Mouse (Mus musculus) liver, postnatal 0 days (tissue): Measurements from ENCODE around the gene Dcun1d4. TPM values are rescaled to one million over a fixed set of nuclear protein-coding genes. Genes with fewer than 3 reads are reported as not detected.

Source experiments
- ATAC-seq: fragments of 200-750 bp; cut with Nextera tagmentation; 2 replicates; pipeline ENCODE4 v1.8.0; 2017; ENCODE audit warnings: mild to moderate bottlenecking, moderate library complexity
- DNase-seq: peaks from one replicate; pipeline ENCODE4 v3.0.0-alpha.2; 2016
- H3K27ac ChIP-seq: fragments of 300-500 bp; sonication (generic); 2 replicates; pipeline ENCODE4 v1.5.1; 2014; ENCODE audit warnings: antibody characterized with exemption, moderate library complexity, mild to moderate bottlenecking, low read depth
- H3K27me3 ChIP-seq: fragments of 300-500 bp; sonication (generic); 2 replicates; pipeline ENCODE4 v1.6.1; 2014; ENCODE audit warnings: low read length, control low read depth, mixed read lengths; ENCODE audit not compliant: insufficient read depth
- H3K36me3 ChIP-seq: fragments of 300-500 bp; sonication (generic); replicated peaks from 2 replicates; pipeline ENCODE4 v1.6.1; 2014; ENCODE audit warnings: mild to moderate bottlenecking, control low read depth, low read length, moderate library complexity, mixed read lengths; ENCODE audit not compliant: insufficient read depth
- H3K4me1 ChIP-seq: fragments of 300-500 bp; sonication (generic); 2 replicates; pipeline ENCODE4 v1.6.1; 2014; ENCODE audit warnings: antibody characterized with exemption, mild to moderate bottlenecking, control low read depth; ENCODE audit not compliant: insufficient read depth
- H3K4me2 ChIP-seq: fragments of 300-500 bp; sonication (generic); 2 replicates; pipeline ENCODE4 v1.6.1; 2014; ENCODE audit warnings: low read depth, mild to moderate bottlenecking, low read length, moderate library complexity, mixed read lengths
- H3K4me3 ChIP-seq: fragments of 300-500 bp; sonication (generic); 2 replicates; pipeline ENCODE4 v1.5.1; 2014; ENCODE audit warnings: low read depth, low read length
- H3K9ac ChIP-seq: fragments of 300-500 bp; sonication (generic); replicated peaks from 2 replicates; pipeline ENCODE4 v1.6.1; 2014; ENCODE audit warnings: mild to moderate bottlenecking, moderate library complexity
- H3K9me3 ChIP-seq: fragments of 300-500 bp; sonication (generic); 2 replicates; pipeline ENCODE4 v1.6.1; 2016; ENCODE audit warnings: mild to moderate bottlenecking, control low read depth, low read length, mixed read lengths
- CTCF ChIP-seq: sonication (generic); IDR thresholded peaks from 2 replicates; pipeline ENCODE4 v1.5.1; 2016; ENCODE audit warnings: antibody characterized with exemption, low read depth
- EP300 ChIP-seq: IDR thresholded peaks from 2 replicates; pipeline ENCODE4 v1.6.1; 2016; ENCODE audit warnings: antibody characterized with exemption, low read depth, mild to moderate bottlenecking
- WGBS: fragments of 180-500 bp; shearing (Covaris S2); extraction: QIAGEN DNeasy Blood & Tissue Kit; methylation state at CpG from one replicate; pipeline ENCODE4 v1.1.7; 2014; ENCODE audit not compliant: insufficient replicate concordance; 5-methylcytosine and 5-hydroxymethylcytosine counted together
- polyA plus RNA-seq: library from polyadenylated mRNA; unstranded; fragments of >200 nt; fragmentation: Nextera tagmentation; extraction: Ambion mirVana; gene quantifications from 2 replicates; pipeline ENCODE4 v1.2.1, GENCODE M21; 2015

Dcun1d4 gene
- polyA plus RNA-seq, 1 experiment from 2014 or later, result 4.1 TPM

- no peaks in the 10 kb centered on the region for H3K27me3 ChIP-seq
- no peaks in the 10 kb centered on the region for H3K36me3 ChIP-seq
- TF ChIP-seq CTCF, result no peak
- no peak for TF ChIP-seq EP300
- 0 out of 2 replicates have a peak, but pooled peaks cover 5% of the 10 kb centered on the region for H3K4me1 ChIP-seq
- no peak overlapping the region for H3K27ac ChIP-seq
- WGBS, result 53% methylated on average over 4 of the region's 4 CpGs
- H3K4me3 ChIP-seq, result no peak overlapping the region
- H3K4me2 ChIP-seq, result no peak overlapping the region
- no peaks in the 10 kb centered on the region for H3K9me3 ChIP-seq
- DNase-seq, result no peak
- H3K9ac ChIP-seq, result no peak overlapping the region
- no peak for ATAC-seq
These were observed 40.0 kb downstream of the Dcun1d4 start for GRCm38 (mm10) chr5:73520787-73521186.

- DNase-seq (no peak), ATAC-seq (0 out of 2 replicates have a peak, but pooled peaks have one; percentile 36)
- TF ChIP-seq CTCF (no peak), EP300 (no peak)
- no peaks in the 10 kb centered on the region for H3K36me3 ChIP-seq
- no peak overlapping the region for H3K4me2 ChIP-seq
- 0 out of 2 replicates have a peak, but pooled peaks cover 5% of the 10 kb centered on the region for H3K4me1 ChIP-seq
- no peaks in the 10 kb centered on the region for H3K9me3 ChIP-seq
- H3K27ac ChIP-seq, result no peak overlapping the region
- H3K4me3 ChIP-seq, result no peak overlapping the region
- WGBS, result 61% methylated on average over 10 of the region's 10 CpGs
- no peaks in the 10 kb centered on the region for H3K27me3 ChIP-seq
- no peak overlapping the region for H3K9ac ChIP-seq
These were observed 42.4 kb downstream of the Dcun1d4 start for GRCm38 (mm10) chr5:73523227-73523626.

GRCm38 (mm10) chr5:73524300-73525000, 43.6 kb downstream of the Dcun1d4 start:
- 0 out of 2 replicates have a peak, but pooled peaks cover 5% of the 10 kb centered on the region for H3K4me1 ChIP-seq
- no peak for ATAC-seq
- H3K9me3 ChIP-seq, result no peaks in the 10 kb centered on the region
- H3K36me3 ChIP-seq, result no peaks in the 10 kb centered on the region
- H3K27me3 ChIP-seq, result no peaks in the 10 kb centered on the region
- H3K4me2 ChIP-seq, result no peak overlapping the region
- no peak overlapping the region for H3K4me3 ChIP-seq
- TF ChIP-seq EP300, result no peak
- TF ChIP-seq CTCF, result no peak
- 59% methylated on average over 4 of the region's 4 CpGs for WGBS
- no peak overlapping the region for H3K27ac ChIP-seq
- H3K9ac ChIP-seq, result no peak overlapping the region
- no peak for DNase-seq

- H3K36me3 ChIP-seq, result peaks cover 3% of the 10 kb centered on the region; the same call in 1 of the 2 replicates
- no peak overlapping the region for H3K27ac ChIP-seq
- H3K4me2 ChIP-seq, result no peak overlapping the region
- ATAC-seq (no peak), DNase-seq (no peak)
- no peaks in the 10 kb centered on the region for H3K27me3 ChIP-seq
- no peak overlapping the region for H3K9ac ChIP-seq
- no peak overlapping the region for H3K4me3 ChIP-seq
- no peaks in the 10 kb centered on the region for H3K4me1 ChIP-seq
- no peaks in the 10 kb centered on the region for H3K9me3 ChIP-seq
- TF ChIP-seq CTCF, result no peak
- whole genome bisulfite sequencing, result 62% methylated on average over 1 of the region's 1 CpGs
These were observed 51.4 kb downstream of the Dcun1d4 start for GRCm38 (mm10) chr5:73532222-73532621.

- no peak for TF ChIP-seq EP300
- DNase-seq (no peak), ATAC-seq (no peak)
- H3K4me2 ChIP-seq, result no peak overlapping the region
- H3K36me3 ChIP-seq, result peaks cover 3% of the 10 kb centered on the region; the same call in 1 of the 2 replicates
- H3K4me1 ChIP-seq, result no peaks in the 10 kb centered on the region
- no peaks in the 10 kb centered on the region for H3K9me3 ChIP-seq
- H3K27ac ChIP-seq, result no peak overlapping the region
- H3K4me3 ChIP-seq, result no peak overlapping the region
- no peaks in the 10 kb centered on the region for H3K27me3 ChIP-seq
- no peak overlapping the region for H3K9ac ChIP-seq
- WGBS, result 84% methylated on average over 9 of the region's 9 CpGs
These were observed 52.1 kb downstream of the Dcun1d4 start for GRCm38 (mm10) chr5:73532879-73533278.

- no peak for TF ChIP-seq CTCF
- TF ChIP-seq EP300, result no peak
- no peaks in the 10 kb centered on the region for H3K27me3 ChIP-seq
- no peak overlapping the region for H3K9ac ChIP-seq
- peaks cover 2% of the 10 kb centered on the region; the same call in 1 of the 2 replicates for H3K36me3 ChIP-seq
- H3K4me2 ChIP-seq, result no peak overlapping the region
- H3K27ac ChIP-seq, result no peak overlapping the region
- no peak for DNase-seq
- ATAC-seq, result no peak
- H3K9me3 ChIP-seq, result no peaks in the 10 kb centered on the region
- H3K4me1 ChIP-seq, result no peaks in the 10 kb centered on the region
- H3K4me3 ChIP-seq, result no peak overlapping the region
- 86% methylated on average over 12 of the region's 12 CpGs for WGBS
These were observed 56.9 kb downstream of the Dcun1d4 start for GRCm38 (mm10) chr5:73537669-73538068.
